Mouse (Mus musculus) CH12.LX (cell line): ENCODE results near the gene Casz1.
A peak's percentile ranks its signal among the peaks of the same experiment; 100 is the strongest.

Experiments used
- CTCF ChIP-seq, 2 experiments: IDR thresholded peaks in 1 of 2; conservative IDR thresholded peaks in 1 of 2; 2 replicates each; pipeline ENCODE4 v1.5.1; 2011 to 2012; ENCODE audit warnings: low read depth in 2 of 2, low read length in 2 of 2, improper control_type of control experiment in 1 of 2, inconsistent platforms in 1 of 2, mild to moderate bottlenecking in 1 of 2, moderate library complexity in 1 of 2
- JUND ChIP-seq: conservative IDR thresholded peaks from 2 replicates; pipeline ENCODE4 v1.6.1; 2011; ENCODE audit warnings: low read depth, low read length, improper control_type of control experiment
- POLR2A ChIP-seq: IDR thresholded peaks from 2 replicates; pipeline ENCODE4 v1.6.1; 2011; ENCODE audit warnings: low read depth, mild to moderate bottlenecking, improper control_type of control experiment, low read length
- UBTF ChIP-seq: IDR thresholded peaks from 2 replicates; pipeline ENCODE4 v1.6.1; 2012; ENCODE audit warnings: low read depth, mild to moderate bottlenecking, inconsistent platforms, low read length, improper control_type of control experiment, moderate library complexity

DNA sequence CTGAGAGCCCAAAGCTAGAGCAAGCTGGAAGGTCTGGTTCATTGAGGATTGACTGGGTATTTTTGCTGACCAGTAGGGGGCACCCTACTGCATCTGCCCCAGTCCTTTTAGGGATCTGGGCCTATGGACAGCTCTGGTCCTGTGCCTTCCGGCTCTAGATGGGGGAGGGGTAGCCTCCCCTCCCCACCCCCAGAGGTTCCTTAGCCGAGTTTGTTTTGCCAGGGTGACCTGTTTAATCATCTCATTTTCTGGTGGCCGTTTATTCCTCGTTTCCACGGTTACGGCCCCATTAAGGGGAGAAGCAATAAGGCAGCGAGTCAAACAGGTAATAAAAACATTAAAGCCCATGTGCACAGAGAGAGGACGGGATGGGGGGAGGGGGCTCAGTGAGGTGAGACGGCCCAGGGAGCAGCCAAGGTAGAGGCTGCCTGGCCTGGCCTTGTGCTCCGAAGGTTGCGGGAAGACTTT is 104.0 kb downstream of the Casz1 start:
- TF ChIP-seq UBTF: no peak
- no peak for TF ChIP-seq POLR2A
- peak; percentile 50 to 63; a peak in 3 of 4 replicates for TF ChIP-seq CTCF (conservative IDR thresholded peaks at IDR 0.05 in 1 of 2, IDR thresholded peaks at IDR 0.05 in 1 of 2; ENCODE audit: low read depth in 2 of 2, low read length in 2 of 2)
- no peak for TF ChIP-seq JUND
